Mouse (Mus musculus): Measurements from ENCODE around the gene Prpf19. TPM values are rescaled to one million over a fixed set of nuclear protein-coding genes. Genes with fewer than 3 reads are reported as not detected.

Prpf19 gene
- polyA plus RNA-seq, 1 experiment from 2014 or later = 37.3 TPM

GRCm38 (mm10) chr19:10869886-10870527, 25.0 kb upstream of the Prpf19 start, which contains the start of gene Tmem132a:
Gene Tmem132a (minus strand): TSS chr19:10869940.
- peak within 1 kb of the TSS; percentile 96 for H3K9ac ChIP-seq
- H3K27me3 ChIP-seq = no peaks in the 10 kb centered on the region
- 4% methylated on average over 8 of the region's 8 CpGs for WGBS
- peak within 1 kb of the TSS; percentile 95 for H3K27ac ChIP-seq (replicated peaks)
- peaks cover 34% of the 10 kb centered on the region for H3K4me1 ChIP-seq (replicated peaks)
- peak within 1 kb of the TSS; percentile 90 for H3K4me2 ChIP-seq
- peak within 1 kb of the TSS; percentile 88 for H3K4me3 ChIP-seq
- peak; percentile 38 for ATAC-seq (ENCODE audit: low read depth)
- H3K36me3 ChIP-seq = peaks cover 58% of the 10 kb centered on the region
- H3K9me3 ChIP-seq = no peaks in the 10 kb centered on the region

- no peak overlapping the region for H3K27ac ChIP-seq (replicated peaks)
- no peak overlapping the region for H3K9ac ChIP-seq
- H3K4me2 ChIP-seq = no peak overlapping the region
- no peaks in the 10 kb centered on the region for H3K9me3 ChIP-seq
- H3K27me3 ChIP-seq = no peaks in the 10 kb centered on the region
- peaks cover 51% of the 10 kb centered on the region for H3K36me3 ChIP-seq
- no peak for ATAC-seq (ENCODE audit: low read depth)
- no peak overlapping the region for H3K4me3 ChIP-seq
- H3K4me1 ChIP-seq (replicated peaks) = peaks cover 34% of the 10 kb centered on the region
- 97% methylated on average over 3 of the region's 3 CpGs for WGBS
These were observed 24.4 kb upstream of the Prpf19 start for GRCm38 (mm10) chr19:10870676-10871075.

- H3K4me2 ChIP-seq = no peak overlapping the region
- WGBS = 87% methylated on average over 14 of the region's 14 CpGs
- ATAC-seq (ENCODE audit: low read depth) = no peak
- peaks cover 30% of the 10 kb centered on the region for H3K4me1 ChIP-seq (replicated peaks)
- H3K27me3 ChIP-seq = no peaks in the 10 kb centered on the region
- no peak overlapping the region for H3K27ac ChIP-seq (replicated peaks)
- H3K9ac ChIP-seq = no peak overlapping the region
- H3K4me3 ChIP-seq = no peak overlapping the region
- H3K36me3 ChIP-seq = peaks cover 44% of the 10 kb centered on the region
- no peaks in the 10 kb centered on the region for H3K9me3 ChIP-seq
These were observed 23.6 kb upstream of the Prpf19 start for GRCm38 (mm10) chr19:10871328-10871961.

GRCm38 (mm10) chr19:10878201-10878837, 16.7 kb upstream of the Prpf19 start:
- no peak overlapping the region for H3K27ac ChIP-seq (replicated peaks)
- H3K4me3 ChIP-seq = no peak overlapping the region
- 91% methylated on average over 7 of the region's 7 CpGs for WGBS
- H3K36me3 ChIP-seq = peaks cover 18% of the 10 kb centered on the region
- no peaks in the 10 kb centered on the region for H3K27me3 ChIP-seq
- H3K9me3 ChIP-seq = no peaks in the 10 kb centered on the region
- H3K4me1 ChIP-seq (replicated peaks) = peaks cover 24% of the 10 kb centered on the region
- H3K4me2 ChIP-seq = no peak overlapping the region
- ATAC-seq (ENCODE audit: low read depth) = no peak
- H3K9ac ChIP-seq = no peak overlapping the region

GRCm38 (mm10) chr19:10880085-10880974, 14.7 kb upstream of the Prpf19 start:
- no peak; the same call in 1 of the 2 replicates for ATAC-seq (ENCODE audit: low read depth)
- Histone ChIP-seq H3K27ac (replicated peaks) (peak overlapping the region; percentile 98), H3K4me1 (replicated peaks) (peaks cover 24% of the 10 kb centered on the region), H3K9me3 (no peaks in the 10 kb centered on the region), H3K4me2 (peak overlapping the region; percentile 93), H3K9ac (peak overlapping the region; percentile 82), H3K4me3 (peak overlapping the region; percentile 68), H3K36me3 (peaks cover 7% of the 10 kb centered on the region; the same call in 1 of the 2 replicates), H3K27me3 (no peaks in the 10 kb centered on the region)
- 43% methylated on average over 7 of the region's 7 CpGs for WGBS

GRCm38 (mm10) chr19:10880975-10881425, 14.0 kb upstream of the Prpf19 start:
- ATAC-seq (ENCODE audit: low read depth) = no peak; the same call in none of the 2 replicates
- peak overlapping the region; percentile 98 for H3K27ac ChIP-seq (replicated peaks)
- H3K4me1 ChIP-seq (replicated peaks) = peaks cover 24% of the 10 kb centered on the region
- 0% methylated on average over 13 of the region's 14 CpGs for WGBS
- H3K9ac ChIP-seq = peak overlapping the region; percentile 82
- H3K4me2 ChIP-seq = peak overlapping the region; percentile 93
- no peaks in the 10 kb centered on the region for H3K27me3 ChIP-seq
- H3K36me3 ChIP-seq = peaks cover 7% of the 10 kb centered on the region; the same call in 1 of the 2 replicates
- H3K9me3 ChIP-seq = no peaks in the 10 kb centered on the region
- H3K4me3 ChIP-seq = peak overlapping the region; percentile 68

GRCm38 (mm10) chr19:10881426-10882154, 13.4 kb upstream of the Prpf19 start, which contains the start of gene Tmem109:
Gene Tmem109 (minus strand): TSS chr19:10882001.
- Histone ChIP-seq H3K27me3 (no peaks in the 10 kb centered on the region), H3K4me3 (peak within 1 kb of the TSS; percentile 68), H3K27ac (replicated peaks) (peak within 1 kb of the TSS; percentile 98), H3K9me3 (no peaks in the 10 kb centered on the region), H3K36me3 (peaks cover 7% of the 10 kb centered on the region; the same call in 1 of the 2 replicates), H3K4me2 (peak within 1 kb of the TSS; percentile 93), H3K4me1 (replicated peaks) (peaks cover 24% of the 10 kb centered on the region), H3K9ac (peak within 1 kb of the TSS; percentile 82)
- WGBS = under 1% methylated on average over 49 of the region's 49 CpGs
- ATAC-seq (ENCODE audit: low read depth) = peak; percentile 95

GRCm38 (mm10) chr19:10892201-10892600, 2.8 kb upstream of the Prpf19 start:
- H3K4me3 ChIP-seq = no peak overlapping the region
- H3K27ac ChIP-seq (replicated peaks) = no peak overlapping the region
- peaks cover 21% of the 10 kb centered on the region for H3K4me1 ChIP-seq (replicated peaks)
- H3K4me2 ChIP-seq = no peak overlapping the region
- no peak for ATAC-seq (ENCODE audit: low read depth)
- H3K36me3 ChIP-seq = no peaks in the 10 kb centered on the region
- WGBS = 89% methylated on average over 3 of the region's 3 CpGs
- no peaks in the 10 kb centered on the region for H3K27me3 ChIP-seq
- H3K9me3 ChIP-seq = no peaks in the 10 kb centered on the region
- H3K9ac ChIP-seq = no peak overlapping the region

- Histone ChIP-seq H3K9me3 (no peaks in the 10 kb centered on the region), H3K27me3 (no peaks in the 10 kb centered on the region), H3K27ac (replicated peaks) (peak overlapping the region; percentile 92), H3K4me3 (peak overlapping the region; percentile 85), H3K4me2 (peak overlapping the region; percentile 89), H3K36me3 (peaks cover 34% of the 10 kb centered on the region), H3K4me1 (replicated peaks) (peaks cover 23% of the 10 kb centered on the region), H3K9ac (peak overlapping the region; percentile 85)
- peak; percentile 11; the same call in 1 of the 2 replicates for ATAC-seq (ENCODE audit: low read depth)
- WGBS = 1% methylated on average over 16 of the region's 16 CpGs
These were observed 677 bp downstream of the Prpf19 start for GRCm38 (mm10) chr19:10895708-10896107.

GRCm38 (mm10) chr19:10896849-10897248, 1.8 kb downstream of the Prpf19 start:
- Histone ChIP-seq H3K27me3 (no peaks in the 10 kb centered on the region), H3K4me3 (peak overlapping the region; percentile 85), H3K9ac (peak overlapping the region; percentile 85), H3K4me2 (peak overlapping the region; percentile 89), H3K27ac (replicated peaks) (no peak overlapping the region), H3K4me1 (replicated peaks) (peaks cover 23% of the 10 kb centered on the region), H3K36me3 (peaks cover 46% of the 10 kb centered on the region), H3K9me3 (no peaks in the 10 kb centered on the region)
- WGBS = 88% methylated on average over 7 of the region's 7 CpGs
- no peak for ATAC-seq (ENCODE audit: low read depth)

GRCm38 (mm10) chr19:10897491-10897890, 2.5 kb downstream of the Prpf19 start:
- Histone ChIP-seq H3K4me3 (no peak overlapping the region), H3K9ac (peak overlapping the region; percentile 85; the same call in 1 of the 2 replicates), H3K9me3 (no peaks in the 10 kb centered on the region), H3K4me1 (replicated peaks) (peaks cover 23% of the 10 kb centered on the region), H3K36me3 (peaks cover 52% of the 10 kb centered on the region), H3K27me3 (no peaks in the 10 kb centered on the region), H3K27ac (replicated peaks) (no peak overlapping the region), H3K4me2 (peak overlapping the region; percentile 89; the same call in 1 of the 2 replicates)
- 89% methylated on average over 8 of the region's 8 CpGs for WGBS
- ATAC-seq (ENCODE audit: low read depth) = no peak
